ENCODE assay signal across 8 mouse cellular contexts in the genomic region with DNA sequence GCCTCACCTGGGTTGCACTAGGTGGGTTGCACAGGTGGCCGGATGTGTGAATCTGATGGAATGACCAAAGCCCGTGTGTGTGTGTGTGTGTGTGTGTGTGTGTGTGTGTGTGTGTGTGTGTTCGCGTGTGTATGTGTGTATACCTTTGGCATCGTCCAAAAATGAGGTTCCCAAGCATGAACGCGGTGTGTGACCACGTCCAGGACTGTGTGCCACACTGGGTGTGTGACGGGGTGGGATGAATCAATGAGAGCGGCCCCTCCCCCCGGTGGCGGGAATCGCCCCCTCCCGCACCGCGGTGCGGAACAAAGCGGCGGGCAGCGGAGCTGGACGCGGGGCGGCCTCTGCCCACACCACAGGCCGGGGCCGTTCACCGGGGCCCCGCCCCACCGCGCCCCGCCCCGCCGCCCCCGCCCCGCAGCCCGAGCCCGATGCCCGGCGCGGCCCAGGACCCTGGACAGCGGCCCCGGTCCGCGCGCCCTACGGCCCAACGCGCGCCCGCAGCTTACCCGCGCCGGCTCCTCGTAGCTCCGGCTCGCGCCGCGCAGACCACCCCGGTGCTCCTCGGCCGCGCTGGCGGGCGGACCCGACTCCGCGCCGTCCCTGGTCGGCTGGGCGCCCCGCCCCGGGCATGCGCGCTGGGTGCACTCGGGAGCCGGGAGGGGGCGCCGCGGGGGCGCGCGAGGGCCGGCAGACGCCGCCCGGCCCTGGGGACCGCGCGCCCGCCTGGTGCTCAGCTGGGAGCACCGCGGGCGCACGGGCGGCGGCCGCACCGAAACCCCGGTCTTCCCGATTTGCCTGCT. TPM values are rescaled to one million over a fixed set of nuclear protein-coding genes. Genes with fewer than 3 reads are reported as not detected.
DNase-seq lines count a peak whose midpoint lies in the region; ATAC-seq lines count a peak whose summit lies in the region.

No protein-coding gene starts in this region.

- H3K27me3 ChIP-seq in lung, embryonic 16.5 days (ENCODE audit: control insufficient read depth, insufficient read depth, low read depth, low read length): peaks cover 25% of the 10 kb centered on the region
- peaks cover 53% of the 10 kb centered on the region for H3K27me3 ChIP-seq in embryonic facial prominence, embryonic 15.5 days
- peaks cover 30% of the 10 kb centered on the region for H3K27me3 ChIP-seq in intestine, embryonic 15.5 days (replicated peaks)

- ATAC-seq in lung, embryonic 16.5 days (ENCODE audit: low read depth): peak; percentile 85
- peak; percentile 67 for ATAC-seq in embryonic facial prominence, embryonic 15.5 days (ENCODE audit: insufficient number of reproducible peaks, low FRiP score, low TSS enrichment, low read depth)
- peak; percentile 86 for ATAC-seq in intestine, embryonic 15.5 days

- no peak overlapping the region for H3K27ac ChIP-seq in lung, embryonic 16.5 days (ENCODE audit: low read length)
- H3K27ac ChIP-seq in brown adipose tissue, adult 24 weeks (replicated peaks; ENCODE audit: low read depth, low read length): no peak overlapping the region
- H3K27ac ChIP-seq in embryonic facial prominence, embryonic 15.5 days (replicated peaks): no peak overlapping the region
- no peak overlapping the region for H3K27ac ChIP-seq in intestine, embryonic 15.5 days

- H3K9me3 ChIP-seq in lung, embryonic 16.5 days (ENCODE audit: control insufficient read depth, low read length): no peaks in the 10 kb centered on the region
- H3K9me3 ChIP-seq in embryonic facial prominence, embryonic 15.5 days (replicated peaks): no peaks in the 10 kb centered on the region
- no peaks in the 10 kb centered on the region for H3K9me3 ChIP-seq in intestine, embryonic 15.5 days

- H3K4me2 ChIP-seq in lung, embryonic 16.5 days (ENCODE audit: low read depth, low read length): peak overlapping the region; percentile 95
- peak overlapping the region; percentile 91 for H3K4me2 ChIP-seq in embryonic facial prominence, embryonic 15.5 days (replicated peaks)
- peak overlapping the region; percentile 95 for H3K4me2 ChIP-seq in intestine, embryonic 15.5 days (replicated peaks)

- H3K4me1 ChIP-seq in lung, embryonic 16.5 days (replicated peaks; ENCODE audit: control insufficient read depth, insufficient read depth, low read length): peaks cover 7% of the 10 kb centered on the region; the same call in 1 of the 2 replicates
- H3K4me1 ChIP-seq in brown adipose tissue, adult 24 weeks (ENCODE audit: control insufficient read depth, insufficient read depth, insufficient read length, low read length): no peaks in the 10 kb centered on the region
- H3K4me1 ChIP-seq in embryonic facial prominence, embryonic 15.5 days: peaks cover 13% of the 10 kb centered on the region
- H3K4me1 ChIP-seq in intestine, embryonic 15.5 days (replicated peaks): peaks cover 5% of the 10 kb centered on the region

- 2% methylated on average over 18 of the region's 100 CpGs for WGBS in lung, embryonic 16.5 days
- 4% methylated on average over 30 of the region's 100 CpGs for WGBS in embryonic facial prominence, embryonic 15.5 days
- WGBS in intestine, embryonic 15.5 days: 4% methylated on average over 43 of the region's 100 CpGs

- no peak for DNase-seq in lung, postnatal 25 days (ENCODE audit: low spot score)
- DNase-seq in lung, postnatal 14 days: peak; percentile 15
- peak; percentile 87 for DNase-seq in right cerebral cortex, postnatal 4 days
- no peak for DNase-seq in c-Kit-positive CD71-positive TER-119-positive erythroid progenitor cells, embryonic 14.5 days (ENCODE audit: low spot score)

- peak overlapping the region; percentile 58 for H3K4me3 ChIP-seq in lung, embryonic 16.5 days (ENCODE audit: low read length)
- peak overlapping the region; percentile 29 for H3K4me3 ChIP-seq in brown adipose tissue, adult 24 weeks (ENCODE audit: insufficient read depth, low read depth, low read length)
- peak overlapping the region; percentile 56 for H3K4me3 ChIP-seq in embryonic facial prominence, embryonic 15.5 days (replicated peaks)
- H3K4me3 ChIP-seq in intestine, embryonic 15.5 days (replicated peaks): peak overlapping the region; percentile 56

- H3K36me3 ChIP-seq in lung, embryonic 16.5 days (ENCODE audit: control insufficient read depth, insufficient read depth, low read length): no peaks in the 10 kb centered on the region
- no peaks in the 10 kb centered on the region for H3K36me3 ChIP-seq in embryonic facial prominence, embryonic 15.5 days
- no peaks in the 10 kb centered on the region for H3K36me3 ChIP-seq in intestine, embryonic 15.5 days

- H3K9ac ChIP-seq in lung, embryonic 16.5 days (ENCODE audit: low read length): no peak overlapping the region
- no peak overlapping the region for H3K9ac ChIP-seq in embryonic facial prominence, embryonic 15.5 days
- peak overlapping the region; percentile 26; the same call in 1 of the 2 replicates for H3K9ac ChIP-seq in intestine, embryonic 15.5 days

RNA-seq across cellular contexts. Expression of gene Gprin1, which starts 0.4 kb away (rescaled TPM):
- polyA plus RNA-seq in lung, embryonic 16.5 days (2015; fragmentation: Nextera tagmentation; extraction: Ambion mirVana): 0.05 and 0.16 TPM in 2 replicates
- not detected in 2 replicates for polyA plus RNA-seq in brown adipose tissue, adult 24 weeks (2012; ENCODE audit: insufficient read depth, insufficient read length, missing spikeins)
- 0.65 and 0.75 TPM in 2 replicates for polyA plus RNA-seq in embryonic facial prominence, embryonic 15.5 days (2015; fragmentation: Nextera tagmentation; extraction: Ambion mirVana)
- 0.53 and 0.82 TPM in 2 replicates for polyA plus RNA-seq in intestine, embryonic 15.5 days (2015; fragmentation: Nextera tagmentation; extraction: Ambion mirVana)

RNA-seq across cellular contexts. Expression of gene Sncb, which starts 17.1 kb away (rescaled TPM):
- 0.31 TPM in 1 of 2 replicates, not detected in the other for polyA plus RNA-seq in lung, embryonic 16.5 days (2015; fragmentation: Nextera tagmentation; extraction: Ambion mirVana)
- polyA plus RNA-seq in brown adipose tissue, adult 24 weeks (2012; ENCODE audit: insufficient read depth, insufficient read length, missing spikeins): not detected in 2 replicates
- polyA plus RNA-seq in embryonic facial prominence, embryonic 15.5 days (2015; fragmentation: Nextera tagmentation; extraction: Ambion mirVana): 0.28 TPM in 1 of 2 replicates, not detected in the other
- 0.24 and 0.42 TPM in 2 replicates for polyA plus RNA-seq in intestine, embryonic 15.5 days (2015; fragmentation: Nextera tagmentation; extraction: Ambion mirVana)

RNA-seq across cellular contexts. Expression of gene Eif4e1b, which starts 34.5 kb away (rescaled TPM):
- not detected in 2 replicates for polyA plus RNA-seq in lung, embryonic 16.5 days (2015; fragmentation: Nextera tagmentation; extraction: Ambion mirVana)
- not detected in 2 replicates for polyA plus RNA-seq in brown adipose tissue, adult 24 weeks (2012; ENCODE audit: insufficient read depth, insufficient read length, missing spikeins)
- polyA plus RNA-seq in embryonic facial prominence, embryonic 15.5 days (2015; fragmentation: Nextera tagmentation; extraction: Ambion mirVana): not detected in 2 replicates
- polyA plus RNA-seq in intestine, embryonic 15.5 days (2015; fragmentation: Nextera tagmentation; extraction: Ambion mirVana): not detected in 2 replicates

RNA-seq across cellular contexts. Expression of gene Tspan17, which starts 39.9 kb away (rescaled TPM):
- polyA plus RNA-seq in lung, embryonic 16.5 days (2015; fragmentation: Nextera tagmentation; extraction: Ambion mirVana): 19.6 and 21.0 TPM in 2 replicates
- 29.5 and 42.0 TPM in 2 replicates for polyA plus RNA-seq in brown adipose tissue, adult 24 weeks (2012; ENCODE audit: insufficient read depth, insufficient read length, missing spikeins)
- 9.2 and 11.3 TPM in 2 replicates for polyA plus RNA-seq in embryonic facial prominence, embryonic 15.5 days (2015; fragmentation: Nextera tagmentation; extraction: Ambion mirVana)
- polyA plus RNA-seq in intestine, embryonic 15.5 days (2015; fragmentation: Nextera tagmentation; extraction: Ambion mirVana): 13.9 TPM in 2 replicates

RNA-seq across cellular contexts. Expression of gene Cdhr2, which starts 48.0 kb away (rescaled TPM):
- 0.30 TPM in 1 of 2 replicates, not detected in the other for polyA plus RNA-seq in lung, embryonic 16.5 days (2015; fragmentation: Nextera tagmentation; extraction: Ambion mirVana)
- not detected in 2 replicates for polyA plus RNA-seq in brown adipose tissue, adult 24 weeks (2012; ENCODE audit: insufficient read depth, insufficient read length, missing spikeins)
- polyA plus RNA-seq in embryonic facial prominence, embryonic 15.5 days (2015; fragmentation: Nextera tagmentation; extraction: Ambion mirVana): 0.05 TPM in 1 of 2 replicates, not detected in the other
- 32.2 and 37.2 TPM in 2 replicates for polyA plus RNA-seq in intestine, embryonic 15.5 days (2015; fragmentation: Nextera tagmentation; extraction: Ambion mirVana)

Comparison
In these comparisons a context has a peak if more than half of its experiments do, and no peak if none do; other contexts are left out.
1. DNase-seq: peak in lung, postnatal 14 days (single experiment) and right cerebral cortex, postnatal 4 days (single experiment); none in lung, postnatal 25 days (single experiment) and c-Kit-positive CD71-positive TER-119-positive erythroid progenitor cells, embryonic 14.5 days (single experiment).
2. Peak in every context shown above with its lines, with median percentiles within 50 percentile points of each other: ATAC-seq, H3K4me2 ChIP-seq and H3K4me3 ChIP-seq.